Mouse (Mus musculus) CH12.LX (cell line): ENCODE results near the gene Lifr.

Experiments
- CTCF ChIP-seq, 2 experiments: IDR thresholded peaks in 1 of 2; conservative IDR thresholded peaks in 1 of 2; 2 replicates each; pipeline ENCODE4 v1.5.1; 2011 to 2012; ENCODE audit warnings: low read depth in 2 of 2, low read length in 2 of 2, improper control_type of control experiment in 1 of 2, inconsistent platforms in 1 of 2, mild to moderate bottlenecking in 1 of 2, moderate library complexity in 1 of 2
- EP300 ChIP-seq: IDR thresholded peaks from 2 replicates; pipeline ENCODE4 v1.6.1; 2011; ENCODE audit warnings: low read length, improper control_type of control experiment
- HCFC1 ChIP-seq: IDR thresholded peaks from 2 replicates; pipeline ENCODE4 v1.6.1; 2012; ENCODE audit warnings: low read depth, mild to moderate bottlenecking, inconsistent platforms, low read length, improper control_type of control experiment
- MXI1 ChIP-seq: IDR thresholded peaks from 2 replicates; pipeline ENCODE4 v1.6.1; 2011; ENCODE audit warnings: mild to moderate bottlenecking, low read depth, low read length, improper control_type of control experiment
- MYC ChIP-seq: IDR thresholded peaks from 2 replicates; pipeline ENCODE4 v1.6.1; 2011; ENCODE audit warnings: low read depth, mild to moderate bottlenecking, improper control_type of control experiment, low read length
- POLR2AphosphoS2 ChIP-seq: IDR thresholded peaks from 2 replicates; pipeline ENCODE4 v1.6.1; 2011; ENCODE audit warnings: low read depth, low read length, improper control_type of control experiment
- USF1 ChIP-seq: IDR thresholded peaks from 2 replicates; pipeline ENCODE4 v1.6.1; 2014; ENCODE audit warnings: low read depth, mild to moderate bottlenecking, inconsistent platforms, low read length, improper control_type of control experiment
- ZMIZ1 ChIP-seq: IDR thresholded peaks from 2 replicates; pipeline ENCODE4 v1.6.1; 2012; ENCODE audit warnings: low read depth, mild to moderate bottlenecking, inconsistent platforms, low read length, improper control_type of control experiment
- ZNF384 ChIP-seq: IDR thresholded peaks from 2 replicates; pipeline ENCODE4 v1.6.1; 2012; ENCODE audit warnings: low read depth, low read length, improper control_type of control experiment, inconsistent platforms

GRCm38 (mm10) chr15:7099406-7099805, 9.0 kb downstream of the Lifr start:
- no peak for TF ChIP-seq MXI1
- no peak for TF ChIP-seq ZMIZ1
- TF ChIP-seq EP300, result no peak
- TF ChIP-seq POLR2AphosphoS2, result no peak
- TF ChIP-seq USF1, result no peak
- TF ChIP-seq MYC, result no peak
- TF ChIP-seq CTCF (conservative IDR thresholded peaks at IDR 0.05 in 1 of 2, IDR thresholded peaks at IDR 0.05 in 1 of 2; ENCODE audit: low read depth in 2 of 2, low read length in 2 of 2), result no peak
- no peak for TF ChIP-seq ZNF384
- TF ChIP-seq HCFC1, result no peak
